Mouse (Mus musculus): ENCODE data around the gene Grm8. TPM values are rescaled to one million over a fixed set of nuclear protein-coding genes. Genes with fewer than 3 reads are reported as not detected.

The Grm8 gene
- polyA plus RNA-seq, 1 experiment from 2014 or later, result 1.9 TPM

DNA sequence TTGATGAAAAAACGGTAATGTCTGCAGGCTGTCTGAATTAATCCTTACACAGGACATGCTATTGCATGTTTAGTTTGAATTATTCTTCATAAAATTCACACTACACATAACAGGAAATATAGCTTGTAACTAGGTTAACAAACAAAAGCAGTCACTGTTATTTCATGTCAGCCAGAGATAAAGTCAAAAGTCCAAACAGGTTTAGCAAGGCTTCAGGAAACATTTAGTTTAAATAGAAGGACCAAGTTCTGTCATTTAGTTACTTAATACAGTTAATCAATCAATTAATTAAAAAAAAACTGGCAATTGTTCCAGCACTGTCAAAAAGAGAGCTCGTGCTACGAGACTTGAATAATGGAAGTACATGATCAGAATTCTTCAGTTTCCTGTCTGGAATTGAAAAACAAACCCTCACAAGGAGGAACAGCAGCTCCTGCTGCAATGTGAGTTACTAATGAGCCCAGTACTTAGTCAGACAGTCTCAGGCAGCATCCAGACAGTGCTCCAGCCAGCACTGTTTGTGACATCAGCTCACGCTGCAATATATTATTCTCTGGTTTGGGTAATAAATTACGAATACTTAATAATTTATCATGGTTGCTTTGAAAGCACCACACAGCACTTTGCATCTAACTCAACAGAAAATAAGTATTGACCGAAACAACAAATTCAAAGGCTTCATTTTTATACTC, 334.0 kb downstream of the Grm8 start:
- DNase-seq (ENCODE audit: low spot score) (no peak), ATAC-seq (ENCODE audit: low FRiP score) (no peak)
- Histone ChIP-seq H3K27ac (ENCODE audit: low read depth, low read length) (no peak overlapping the region), H3K4me2 (replicated peaks; ENCODE audit: low read depth, low read length) (no peak overlapping the region), H3K9ac (ENCODE audit: low read depth, low read length) (no peak overlapping the region), H3K9me3 (ENCODE audit: control insufficient read depth, low read length) (no peaks in the 10 kb centered on the region), H3K4me1 (replicated peaks; ENCODE audit: control insufficient read depth, insufficient read depth, low read length) (no peaks in the 10 kb centered on the region), H3K36me3 (ENCODE audit: control insufficient read depth, insufficient read depth, low read length) (no peaks in the 10 kb centered on the region), H3K27me3 (ENCODE audit: control insufficient read depth, insufficient read depth, low read length) (no peaks in the 10 kb centered on the region), H3K4me3 (ENCODE audit: low read depth, low read length) (no peak overlapping the region)
- WGBS, result 76% methylated on average over 6 of the region's 6 CpGs

- DNase-seq (ENCODE audit: low spot score) (no peak), ATAC-seq (ENCODE audit: low FRiP score) (no peak)
- Histone ChIP-seq H3K4me3 (ENCODE audit: low read depth, low read length) (no peak overlapping the region), H3K27ac (ENCODE audit: low read depth, low read length) (no peak overlapping the region), H3K36me3 (ENCODE audit: control insufficient read depth, insufficient read depth, low read length) (no peaks in the 10 kb centered on the region), H3K4me1 (replicated peaks; ENCODE audit: control insufficient read depth, insufficient read depth, low read length) (no peaks in the 10 kb centered on the region), H3K9me3 (ENCODE audit: control insufficient read depth, low read length) (no peaks in the 10 kb centered on the region), H3K27me3 (ENCODE audit: control insufficient read depth, insufficient read depth, low read length) (no peaks in the 10 kb centered on the region), H3K9ac (ENCODE audit: low read depth, low read length) (no peak overlapping the region), H3K4me2 (replicated peaks; ENCODE audit: low read depth, low read length) (no peak overlapping the region)
- 81% methylated on average over 3 of the region's 3 CpGs for WGBS
Measured at GRCm38 (mm10) chr6:27798735-27799134, 336.2 kb downstream of the Grm8 start.

- H3K9me3 ChIP-seq (ENCODE audit: control insufficient read depth, low read length), result no peaks in the 10 kb centered on the region
- H3K27me3 ChIP-seq (ENCODE audit: control insufficient read depth, insufficient read depth, low read length), result no peaks in the 10 kb centered on the region
- H3K36me3 ChIP-seq (ENCODE audit: control insufficient read depth, insufficient read depth, low read length), result no peaks in the 10 kb centered on the region
- H3K4me3 ChIP-seq (ENCODE audit: low read depth, low read length), result no peak overlapping the region
- H3K4me2 ChIP-seq (replicated peaks; ENCODE audit: low read depth, low read length), result no peak overlapping the region
- no peak overlapping the region for H3K9ac ChIP-seq (ENCODE audit: low read depth, low read length)
- DNase-seq (ENCODE audit: low spot score), result no peak
- ATAC-seq (ENCODE audit: low FRiP score), result no peak
- no peaks in the 10 kb centered on the region for H3K4me1 ChIP-seq (replicated peaks; ENCODE audit: control insufficient read depth, insufficient read depth, low read length)
- H3K27ac ChIP-seq (ENCODE audit: low read depth, low read length), result no peak overlapping the region
- WGBS, result 87% methylated on average over 3 of the region's 3 CpGs
Measured at GRCm38 (mm10) chr6:27789566-27789965, 345.4 kb downstream of the Grm8 start.

DNA sequence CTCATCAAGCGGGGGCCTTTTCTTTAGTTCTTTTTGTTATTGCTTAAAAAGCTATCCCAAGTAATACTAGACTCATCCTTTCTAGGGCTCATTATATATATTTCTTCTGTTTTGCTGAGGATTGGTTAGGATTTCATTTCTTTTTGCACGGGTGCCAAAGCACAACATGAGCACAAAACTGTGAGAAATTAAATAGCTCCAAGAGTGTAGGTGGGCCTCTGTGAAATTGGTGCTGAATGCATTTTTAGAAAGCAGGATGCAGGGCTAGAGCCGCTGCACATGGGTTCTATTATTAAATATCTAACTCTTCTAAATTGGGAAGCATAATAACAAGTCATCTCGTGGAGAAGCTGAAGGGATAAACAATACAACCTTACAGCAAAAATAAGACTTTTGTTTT, 345.8 kb downstream of the Grm8 start:
- H3K36me3 ChIP-seq (ENCODE audit: control insufficient read depth, insufficient read depth, low read length), result no peaks in the 10 kb centered on the region
- DNase-seq (ENCODE audit: low spot score) (no peak), ATAC-seq (ENCODE audit: low FRiP score) (no peak)
- no peak overlapping the region for H3K9ac ChIP-seq (ENCODE audit: low read depth, low read length)
- no peak overlapping the region for H3K4me3 ChIP-seq (ENCODE audit: low read depth, low read length)
- WGBS, result 82% methylated on average over 4 of the region's 4 CpGs
- H3K4me2 ChIP-seq (replicated peaks; ENCODE audit: low read depth, low read length), result no peak overlapping the region
- no peak overlapping the region for H3K27ac ChIP-seq (ENCODE audit: low read depth, low read length)
- H3K4me1 ChIP-seq (replicated peaks; ENCODE audit: control insufficient read depth, insufficient read depth, low read length), result no peaks in the 10 kb centered on the region
- H3K27me3 ChIP-seq (ENCODE audit: control insufficient read depth, insufficient read depth, low read length), result no peaks in the 10 kb centered on the region
- H3K9me3 ChIP-seq (ENCODE audit: control insufficient read depth, low read length), result no peaks in the 10 kb centered on the region

DNA sequence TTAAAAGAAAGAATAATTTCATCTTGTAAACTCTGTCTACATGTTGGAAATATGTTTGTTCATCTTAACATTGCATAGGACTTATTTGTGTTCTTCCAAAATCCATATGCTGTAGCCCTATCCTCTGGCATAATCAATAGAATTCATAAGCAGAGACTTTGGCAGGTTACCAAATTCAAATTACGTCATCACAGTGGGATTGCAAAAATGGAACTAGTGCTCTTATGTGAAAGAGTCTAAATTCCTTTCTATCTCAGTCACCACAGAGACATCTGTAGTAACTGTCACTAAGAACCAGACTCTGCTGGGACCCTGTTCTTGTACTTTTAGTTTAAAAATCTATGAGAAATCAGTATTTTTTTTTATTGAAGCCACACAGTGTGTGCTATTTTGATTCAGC, 352.7 kb downstream of the Grm8 start:
- Histone ChIP-seq H3K36me3 (ENCODE audit: control insufficient read depth, insufficient read depth, low read length) (no peaks in the 10 kb centered on the region), H3K4me3 (ENCODE audit: low read depth, low read length) (no peak overlapping the region), H3K27me3 (ENCODE audit: control insufficient read depth, insufficient read depth, low read length) (no peaks in the 10 kb centered on the region), H3K4me2 (replicated peaks; ENCODE audit: low read depth, low read length) (no peak overlapping the region), H3K27ac (ENCODE audit: low read depth, low read length) (no peak overlapping the region), H3K4me1 (replicated peaks; ENCODE audit: control insufficient read depth, insufficient read depth, low read length) (no peaks in the 10 kb centered on the region), H3K9ac (ENCODE audit: low read depth, low read length) (no peak overlapping the region), H3K9me3 (ENCODE audit: control insufficient read depth, low read length) (no peaks in the 10 kb centered on the region)
- DNase-seq (ENCODE audit: low spot score), result no peak
- ATAC-seq (ENCODE audit: low FRiP score), result no peak
- WGBS, result 89% methylated on average over 1 of the region's 1 CpGs

DNA sequence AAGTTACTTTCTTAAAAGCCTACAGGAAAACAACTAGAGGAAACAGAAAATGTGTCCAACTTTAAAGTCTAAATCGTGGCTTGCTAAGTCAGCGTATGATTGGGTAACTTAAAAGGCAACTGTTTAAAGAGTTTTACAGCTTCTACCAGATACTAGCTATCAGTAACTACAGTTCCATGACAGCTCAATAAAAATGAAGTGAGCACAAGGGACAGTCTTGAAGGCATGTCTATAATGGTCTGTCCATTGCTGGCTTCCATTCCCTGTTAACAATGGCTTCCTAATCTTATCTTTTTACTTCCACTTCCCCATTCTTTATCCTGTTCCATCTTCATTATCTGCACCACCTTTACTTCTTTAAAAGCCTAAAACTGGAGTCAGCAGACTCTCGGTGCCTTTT, 353.6 kb downstream of the Grm8 start:
- Histone ChIP-seq H3K4me1 (replicated peaks; ENCODE audit: control insufficient read depth, insufficient read depth, low read length) (no peaks in the 10 kb centered on the region), H3K4me3 (ENCODE audit: low read depth, low read length) (no peak overlapping the region), H3K27ac (ENCODE audit: low read depth, low read length) (no peak overlapping the region), H3K27me3 (ENCODE audit: control insufficient read depth, insufficient read depth, low read length) (no peaks in the 10 kb centered on the region), H3K4me2 (replicated peaks; ENCODE audit: low read depth, low read length) (no peak overlapping the region), H3K36me3 (ENCODE audit: control insufficient read depth, insufficient read depth, low read length) (no peaks in the 10 kb centered on the region), H3K9ac (ENCODE audit: low read depth, low read length) (no peak overlapping the region), H3K9me3 (ENCODE audit: control insufficient read depth, low read length) (no peaks in the 10 kb centered on the region)
- WGBS, result 91% methylated on average over 3 of the region's 3 CpGs
- DNase-seq (ENCODE audit: low spot score) (no peak), ATAC-seq (ENCODE audit: low FRiP score) (no peak)

DNA sequence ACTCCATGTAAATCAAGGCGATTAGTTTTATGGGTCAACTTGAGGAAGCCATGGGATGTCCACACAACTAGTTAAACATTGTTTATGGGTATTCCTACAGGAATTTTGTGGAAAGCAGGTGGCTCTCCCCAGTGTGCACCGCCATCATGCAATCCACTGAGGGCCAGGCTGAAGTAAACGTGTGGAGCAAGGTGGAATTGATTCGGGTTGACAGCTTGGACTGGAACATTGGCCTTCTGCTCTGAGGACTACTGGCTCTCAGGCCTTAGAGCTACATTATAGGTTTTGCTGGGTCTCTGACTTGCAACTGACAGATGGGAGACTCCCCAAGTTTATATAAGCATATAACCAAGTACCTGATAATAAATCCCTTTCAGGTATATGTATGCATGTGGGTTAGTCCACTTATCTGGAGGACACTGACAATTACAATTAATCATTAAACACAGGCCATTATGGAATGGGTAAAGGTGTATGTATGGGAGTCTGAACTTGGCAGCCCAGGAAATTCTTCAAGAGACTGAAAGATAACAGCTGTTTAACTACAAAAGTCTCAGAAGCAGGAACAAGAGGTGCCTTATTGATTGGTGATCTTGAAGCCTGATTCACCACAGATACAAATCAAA, 359.2 kb downstream of the Grm8 start:
- no peaks in the 10 kb centered on the region for H3K36me3 ChIP-seq (ENCODE audit: control insufficient read depth, insufficient read depth, low read length)
- no peaks in the 10 kb centered on the region for H3K27me3 ChIP-seq (ENCODE audit: control insufficient read depth, insufficient read depth, low read length)
- no peaks in the 10 kb centered on the region for H3K9me3 ChIP-seq (ENCODE audit: control insufficient read depth, low read length)
- WGBS, result 89% methylated on average over 4 of the region's 4 CpGs
- H3K4me2 ChIP-seq (replicated peaks; ENCODE audit: low read depth, low read length), result no peak overlapping the region
- H3K9ac ChIP-seq (ENCODE audit: low read depth, low read length), result no peak overlapping the region
- DNase-seq (ENCODE audit: low spot score), result no peak
- H3K27ac ChIP-seq (ENCODE audit: low read depth, low read length), result no peak overlapping the region
- no peak overlapping the region for H3K4me3 ChIP-seq (ENCODE audit: low read depth, low read length)
- no peaks in the 10 kb centered on the region for H3K4me1 ChIP-seq (replicated peaks; ENCODE audit: control insufficient read depth, insufficient read depth, low read length)
- ATAC-seq (ENCODE audit: low FRiP score), result no peak

GRCm38 (mm10) chr6:27762061-27762460, 372.9 kb downstream of the Grm8 start:
- H3K36me3 ChIP-seq (ENCODE audit: control insufficient read depth, insufficient read depth, low read length), result no peaks in the 10 kb centered on the region
- no peak for DNase-seq (ENCODE audit: low spot score)
- H3K27me3 ChIP-seq (ENCODE audit: control insufficient read depth, insufficient read depth, low read length), result no peaks in the 10 kb centered on the region
- no peak for ATAC-seq (ENCODE audit: low FRiP score)
- H3K27ac ChIP-seq (ENCODE audit: low read depth, low read length), result no peak overlapping the region
- H3K4me2 ChIP-seq (replicated peaks; ENCODE audit: low read depth, low read length), result no peak overlapping the region
- H3K4me1 ChIP-seq (replicated peaks; ENCODE audit: control insufficient read depth, insufficient read depth, low read length), result no peaks in the 10 kb centered on the region
- 92% methylated on average over 6 of the region's 6 CpGs for WGBS
- H3K4me3 ChIP-seq (ENCODE audit: low read depth, low read length), result no peak overlapping the region
- no peaks in the 10 kb centered on the region for H3K9me3 ChIP-seq (ENCODE audit: control insufficient read depth, low read length)
- no peak overlapping the region for H3K9ac ChIP-seq (ENCODE audit: low read depth, low read length)

DNA sequence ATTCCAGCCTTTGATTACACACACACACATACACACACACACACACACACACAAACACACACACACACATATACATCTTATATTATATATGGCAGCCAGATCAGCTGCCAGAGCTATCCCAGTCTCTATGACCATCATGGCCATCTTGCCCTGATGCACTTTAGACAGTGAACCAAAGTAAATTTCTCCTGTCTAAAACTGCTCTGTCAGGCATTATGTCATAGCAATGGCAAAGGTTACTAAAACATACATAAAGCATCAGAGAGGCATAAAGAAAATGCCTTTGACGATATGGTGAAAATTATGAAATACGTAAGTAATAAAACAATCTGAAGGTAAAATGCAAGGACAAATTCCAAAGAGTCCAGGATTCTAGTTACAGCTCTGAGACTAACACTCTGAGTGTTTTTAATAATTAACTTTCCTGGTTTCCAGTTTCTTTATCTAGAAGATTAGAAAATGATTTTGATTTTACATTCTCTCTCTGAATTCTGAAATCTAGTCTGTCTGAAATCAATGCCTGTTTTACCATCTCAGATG, 381.6 kb downstream of the Grm8 start:
- no peak overlapping the region for H3K9ac ChIP-seq (ENCODE audit: low read depth, low read length)
- H3K4me2 ChIP-seq (replicated peaks; ENCODE audit: low read depth, low read length), result no peak overlapping the region
- ATAC-seq (ENCODE audit: low FRiP score) (no peak), DNase-seq (ENCODE audit: low spot score) (no peak)
- no peak overlapping the region for H3K27ac ChIP-seq (ENCODE audit: low read depth, low read length)
- H3K4me1 ChIP-seq (replicated peaks; ENCODE audit: control insufficient read depth, insufficient read depth, low read length), result no peaks in the 10 kb centered on the region
- H3K9me3 ChIP-seq (ENCODE audit: control insufficient read depth, low read length), result no peaks in the 10 kb centered on the region
- H3K4me3 ChIP-seq (ENCODE audit: low read depth, low read length), result no peak overlapping the region
- H3K36me3 ChIP-seq (ENCODE audit: control insufficient read depth, insufficient read depth, low read length), result no peaks in the 10 kb centered on the region
- WGBS, result 95% methylated on average over 2 of the region's 2 CpGs
- H3K27me3 ChIP-seq (ENCODE audit: control insufficient read depth, insufficient read depth, low read length), result no peaks in the 10 kb centered on the region
